Mouse (Mus musculus) right cerebral cortex, postnatal 25 days (tissue): ENCODE data around the gene Ppp1r18.

ENCODE experiments used
- DNase-seq: peaks from one replicate; pipeline ENCODE4 v3.0.0; 2022

The Ppp1r18 gene

DNA sequence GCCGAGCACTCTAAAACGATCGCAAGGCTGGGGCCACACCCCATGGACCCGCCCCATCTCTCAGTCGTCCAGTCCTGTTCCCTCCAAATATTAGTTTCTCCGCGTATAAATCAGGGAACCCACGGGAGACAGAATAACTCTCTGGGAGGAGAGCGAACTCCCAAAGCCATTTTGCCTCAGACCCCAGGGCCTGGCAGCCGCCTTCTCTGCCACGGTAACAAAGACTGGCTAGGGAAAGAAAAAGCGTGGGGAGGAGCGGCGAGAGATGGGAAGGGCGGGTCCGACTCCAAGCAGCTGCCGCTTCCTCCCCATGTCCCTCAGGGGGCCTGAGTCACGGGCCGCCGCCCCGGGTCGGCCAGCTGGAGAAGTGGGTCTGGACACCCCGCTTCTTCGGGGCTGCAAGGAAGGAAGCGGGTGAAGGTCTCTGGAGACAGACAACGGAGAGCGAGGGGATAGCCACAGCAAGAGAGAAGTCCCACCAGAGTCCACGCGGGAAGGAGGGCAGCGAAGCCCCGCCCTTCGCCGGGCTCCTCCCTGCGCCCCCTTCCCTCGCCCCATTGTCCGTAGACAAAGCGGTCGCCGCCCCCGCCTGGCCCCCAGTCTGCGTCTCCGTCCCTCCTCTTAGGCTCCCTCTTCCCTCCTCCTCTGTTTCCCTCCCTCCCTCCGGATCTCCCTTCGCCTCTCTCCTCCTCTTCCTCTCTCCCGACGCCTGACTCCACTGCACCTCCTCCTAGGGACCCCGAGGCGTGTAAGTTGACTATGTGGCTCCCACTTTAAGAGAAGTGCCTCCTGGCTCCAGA, at the start of gene Ppp1r18:
Gene Ppp1r18 (plus strand): TSS at position 113 of the 800 bp plus-strand sequence.
- peak; percentile 41 for DNase-seq

DNA sequence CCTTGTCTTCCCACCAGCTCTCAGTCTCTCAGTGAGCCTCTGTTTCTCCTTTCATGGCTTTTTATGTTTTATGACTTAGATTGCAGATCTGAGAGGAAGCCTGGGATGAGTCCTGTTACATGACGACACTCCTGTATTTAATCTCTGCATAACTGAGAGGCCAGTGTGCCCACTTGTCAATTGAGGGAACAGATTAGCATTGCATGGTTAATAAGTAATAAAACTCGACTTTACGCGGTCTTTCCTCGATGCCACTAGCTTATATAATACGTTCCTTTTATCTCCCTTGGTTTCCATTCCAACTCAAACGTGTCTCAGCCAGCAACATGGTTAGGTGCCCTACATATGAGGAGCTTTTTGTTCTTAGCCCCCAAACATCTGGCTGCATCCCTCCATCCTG, 49.6 kb upstream of the Ppp1r18 start:
- DNase-seq: no peak

DNA sequence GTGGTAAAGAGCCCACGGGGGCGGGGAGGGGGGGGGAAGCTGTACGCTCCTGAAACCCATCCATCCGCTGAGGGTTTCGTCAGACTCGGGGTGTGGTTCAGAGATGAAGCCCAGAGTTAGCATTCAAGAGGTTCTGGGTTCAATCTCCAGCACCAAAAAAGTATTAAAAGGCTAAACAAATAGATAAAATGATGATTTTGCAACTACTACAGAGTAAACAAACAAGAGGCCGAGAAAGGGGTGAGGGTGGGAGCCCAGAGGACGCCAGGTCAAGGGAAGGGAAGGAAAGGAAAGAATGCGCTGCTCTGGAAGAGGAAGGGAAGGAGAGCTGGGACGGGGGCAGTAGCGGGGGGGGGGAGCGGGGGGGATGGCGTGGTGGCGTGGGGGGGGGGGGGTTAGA, 48.7 kb upstream of the Ppp1r18 start:
- DNase-seq: no peak

DNA sequence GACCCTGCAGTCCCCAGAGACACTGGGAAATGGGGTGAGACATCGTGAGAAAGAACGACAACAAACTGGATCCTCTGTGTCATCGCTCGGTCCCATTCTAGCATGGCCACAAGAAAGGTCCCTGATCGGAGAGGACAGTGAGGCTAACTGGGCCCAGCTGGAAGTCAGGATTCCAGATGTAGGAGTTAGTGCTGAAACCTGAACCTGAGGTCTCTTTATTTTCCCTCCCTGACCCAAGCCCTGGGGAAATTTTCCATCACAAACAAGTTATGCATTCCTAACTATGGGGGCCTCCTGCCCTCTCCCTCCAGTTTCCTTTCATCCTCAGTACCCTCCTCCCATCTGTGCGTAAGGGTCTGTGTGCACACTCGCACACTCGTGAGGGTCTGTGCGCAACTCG, 48.2 kb upstream of the Ppp1r18 start:
- DNase-seq: no peak

DNA sequence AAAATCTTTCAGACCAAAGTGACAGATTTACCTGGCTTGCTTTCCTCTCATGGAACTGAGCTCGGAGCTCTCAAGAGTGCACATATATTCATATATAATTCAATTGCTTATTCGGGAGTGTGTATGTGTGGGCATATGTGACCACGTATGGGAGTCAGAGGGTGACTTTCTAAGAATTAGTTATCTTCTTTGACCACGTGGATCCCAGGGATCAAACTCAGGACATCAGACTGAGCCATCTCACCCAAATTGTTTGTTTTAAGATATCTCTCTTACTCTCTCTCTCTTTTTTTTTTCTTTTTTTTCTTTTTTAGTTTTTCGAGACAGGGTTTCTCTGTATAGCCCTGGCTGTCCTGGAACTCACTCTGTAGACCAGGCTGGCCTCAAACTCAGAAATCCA, 45.3 kb upstream of the Ppp1r18 start:
- DNase-seq: no peak

DNA sequence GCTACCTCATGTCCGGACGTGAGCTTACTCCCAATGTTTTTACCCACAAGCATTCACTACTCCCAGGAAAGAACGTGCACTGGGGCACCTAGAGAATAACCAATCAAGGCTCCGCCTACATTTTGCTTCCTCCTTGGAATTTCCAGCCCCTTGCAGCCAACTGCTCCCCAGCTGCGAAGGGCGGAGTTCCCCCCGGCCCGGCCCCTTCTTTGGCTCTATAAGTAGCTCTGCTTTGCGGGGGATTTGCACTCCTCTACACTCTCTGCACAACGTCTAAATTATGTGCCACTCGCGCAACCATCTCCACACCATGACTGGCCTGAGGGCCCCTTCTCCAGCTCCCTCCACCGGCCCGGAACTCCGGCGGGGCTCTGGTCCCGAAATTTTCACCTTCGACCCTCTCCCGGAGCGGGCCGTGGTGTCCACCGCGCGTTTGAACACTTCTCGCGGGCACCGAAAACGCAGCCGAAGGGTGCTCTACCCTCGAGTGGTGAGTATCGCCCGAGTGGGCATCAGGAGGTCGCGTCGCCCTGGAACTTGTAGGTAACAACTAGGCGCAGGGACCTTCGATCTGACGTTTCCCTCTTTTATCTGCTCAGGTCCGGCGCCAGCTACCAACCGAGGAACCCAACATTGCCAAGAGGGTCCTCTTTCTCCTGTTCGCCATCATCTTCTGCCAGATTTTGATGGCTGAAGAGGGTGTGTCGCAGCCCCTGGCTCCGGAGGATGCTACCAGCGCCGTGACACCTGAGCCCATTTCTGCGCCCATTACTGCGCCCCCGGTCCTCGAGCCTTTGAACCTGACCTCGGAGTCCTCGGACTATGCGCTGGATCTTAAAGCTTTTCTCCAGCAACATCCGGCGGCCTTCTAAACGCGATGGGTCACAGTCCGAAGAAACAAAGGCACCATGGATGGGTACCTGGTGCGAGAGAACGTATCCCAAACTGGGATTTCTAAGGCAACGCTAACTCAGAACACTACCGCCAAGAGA, 43.7 kb upstream of the Ppp1r18 start, which contains the start of gene Ier3:
Gene Ier3 (plus strand): TSS at position 246 of the 992 bp plus-strand sequence.
- DNase-seq: peak; percentile 68

DNA sequence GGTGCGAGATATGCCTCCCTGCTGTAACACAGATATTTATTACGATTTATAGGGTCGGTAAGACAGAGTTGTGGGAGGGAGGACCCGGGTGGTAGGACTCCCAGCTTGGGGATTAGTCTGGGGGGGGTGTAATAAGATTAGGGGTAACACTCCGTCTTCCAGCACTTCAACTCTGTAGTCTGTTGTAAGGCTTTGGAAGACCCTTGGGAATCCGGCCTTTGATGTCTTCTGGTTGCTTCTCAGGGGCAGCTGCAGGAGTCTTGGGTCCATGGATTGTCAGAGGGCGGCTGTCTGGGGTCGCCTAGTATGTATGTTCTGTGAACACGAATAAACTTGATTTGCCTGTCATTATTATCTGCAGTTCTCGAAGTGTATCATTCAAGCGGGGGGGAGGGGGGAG, 42.8 kb upstream of the Ppp1r18 start:
- DNase-seq: no peak

DNA sequence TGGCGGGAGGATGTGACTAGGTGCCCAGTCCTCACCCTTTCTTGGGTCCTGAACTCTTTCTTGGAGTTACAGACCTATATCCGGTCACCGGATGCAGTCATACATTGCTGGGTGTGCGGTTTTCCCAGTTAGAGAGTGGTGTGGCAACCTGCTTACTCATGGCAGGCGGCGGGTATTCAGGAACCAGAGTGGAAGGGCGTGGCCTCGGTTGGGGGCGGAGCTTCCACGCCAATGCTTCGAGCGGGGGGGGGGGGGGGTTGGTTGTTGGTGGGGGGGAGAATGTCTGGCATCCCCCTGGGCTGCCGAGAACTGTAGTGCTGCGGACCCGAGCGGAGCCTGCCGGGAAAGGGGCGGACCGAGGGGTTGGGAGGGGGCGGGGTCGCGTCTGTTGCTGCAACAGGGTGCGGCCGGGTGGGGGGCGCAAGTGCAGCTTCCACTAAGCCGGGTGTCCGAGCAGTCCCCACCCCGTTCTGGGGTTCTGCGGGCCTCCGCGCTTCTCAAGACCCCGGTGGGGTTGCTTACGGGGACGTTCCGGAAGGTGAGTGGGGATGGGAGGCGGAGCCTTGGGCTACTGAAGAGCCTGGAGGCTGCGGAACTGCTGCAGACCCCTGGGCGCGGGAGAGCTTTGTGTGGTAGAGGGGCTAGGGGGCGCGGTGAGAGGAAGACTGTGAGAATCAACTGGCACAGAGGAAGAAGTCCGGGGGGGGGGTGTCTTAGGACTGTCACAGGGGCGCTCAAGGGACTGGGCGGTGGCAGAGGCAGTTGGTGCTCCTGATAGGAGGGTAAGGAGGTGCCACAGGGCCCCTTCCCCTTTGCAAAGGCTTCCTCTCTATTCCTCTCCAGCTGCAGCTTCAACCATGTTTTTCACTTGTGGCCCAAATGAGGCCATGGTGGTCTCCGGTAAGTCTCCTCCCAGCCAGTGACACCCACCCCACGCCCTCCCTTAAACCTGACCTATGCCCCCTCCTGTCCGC, 42.1 kb upstream of the Ppp1r18 start, which contains the start of gene Flot1:
Gene Flot1 (plus strand): TSS at position 267 of the 974 bp plus-strand sequence.
- DNase-seq: peak; percentile 77

DNA sequence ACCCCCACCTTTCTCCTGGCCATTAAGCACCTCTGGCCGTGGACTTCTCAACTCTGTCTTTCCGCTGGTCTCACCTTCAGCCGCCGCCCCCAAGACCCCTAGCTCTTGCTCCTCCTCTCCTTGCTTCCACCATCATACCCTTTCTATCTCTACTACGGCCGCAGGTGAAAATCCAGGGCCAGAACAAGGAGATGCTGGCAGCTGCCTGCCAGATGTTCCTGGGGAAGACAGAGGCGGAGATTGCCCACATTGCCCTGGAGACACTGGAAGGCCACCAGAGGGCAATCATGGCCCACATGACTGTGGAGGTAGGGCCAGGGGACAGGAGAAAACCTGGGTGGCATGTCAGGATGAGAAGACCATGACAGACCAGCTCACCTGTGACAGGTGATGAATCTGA, 41.0 kb upstream of the Ppp1r18 start:
- no peak for DNase-seq

DNA sequence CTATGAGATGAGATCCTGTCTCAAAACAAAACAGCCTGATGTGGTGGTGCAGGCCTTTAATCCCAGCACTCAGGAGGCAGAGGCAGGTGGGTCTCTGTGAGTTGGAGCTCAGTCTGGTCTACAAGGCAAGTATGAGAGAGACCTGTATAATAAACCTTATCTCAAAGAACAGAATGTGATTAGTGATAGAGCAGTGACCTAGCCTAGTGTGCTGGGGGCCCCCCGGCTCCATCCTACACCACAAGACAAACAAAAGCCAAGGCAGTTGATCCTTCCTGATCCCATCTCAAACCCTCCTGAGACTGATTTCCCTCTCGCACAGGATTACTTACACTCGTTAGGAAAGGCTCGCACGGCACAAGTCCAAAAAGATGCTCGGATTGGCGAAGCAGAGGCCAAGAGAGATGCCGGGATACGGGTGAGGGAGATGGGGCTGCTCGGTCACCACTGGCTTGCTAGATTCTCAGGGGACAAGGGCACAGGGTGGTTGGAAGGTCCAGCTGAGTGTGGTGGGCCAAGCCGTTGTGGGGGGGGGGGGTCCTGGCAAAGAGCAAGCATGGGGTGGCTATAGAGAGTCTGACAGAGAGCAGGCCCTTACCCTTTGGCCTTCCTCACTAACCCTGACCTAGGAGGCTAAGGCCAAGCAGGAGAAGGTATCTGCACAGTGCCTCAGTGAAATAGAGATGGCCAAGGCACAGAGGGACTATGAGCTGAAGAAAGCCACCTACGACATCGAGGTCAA, 40.1 kb upstream of the Ppp1r18 start:
- no peak for DNase-seq

DNA sequence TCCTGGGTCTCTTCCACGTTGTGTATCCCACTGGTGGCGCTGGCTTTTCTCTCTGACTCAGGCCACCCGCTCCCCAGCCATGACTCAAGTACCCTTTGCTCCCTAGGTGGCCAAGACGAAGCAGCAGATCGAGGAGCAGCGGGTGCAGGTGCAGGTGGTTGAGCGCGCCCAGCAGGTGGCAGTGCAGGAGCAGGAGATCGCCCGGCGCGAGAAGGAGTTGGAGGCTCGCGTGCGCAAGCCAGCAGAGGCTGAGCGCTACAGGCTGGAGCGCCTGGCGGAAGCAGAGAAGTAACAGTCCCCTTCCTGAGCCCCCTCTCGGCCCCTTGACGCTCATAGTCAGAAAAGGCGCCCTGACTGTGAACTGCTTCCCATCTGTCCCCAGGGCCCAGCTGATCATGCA, 35.7 kb upstream of the Ppp1r18 start:
- peak; percentile 84 for DNase-seq

DNA sequence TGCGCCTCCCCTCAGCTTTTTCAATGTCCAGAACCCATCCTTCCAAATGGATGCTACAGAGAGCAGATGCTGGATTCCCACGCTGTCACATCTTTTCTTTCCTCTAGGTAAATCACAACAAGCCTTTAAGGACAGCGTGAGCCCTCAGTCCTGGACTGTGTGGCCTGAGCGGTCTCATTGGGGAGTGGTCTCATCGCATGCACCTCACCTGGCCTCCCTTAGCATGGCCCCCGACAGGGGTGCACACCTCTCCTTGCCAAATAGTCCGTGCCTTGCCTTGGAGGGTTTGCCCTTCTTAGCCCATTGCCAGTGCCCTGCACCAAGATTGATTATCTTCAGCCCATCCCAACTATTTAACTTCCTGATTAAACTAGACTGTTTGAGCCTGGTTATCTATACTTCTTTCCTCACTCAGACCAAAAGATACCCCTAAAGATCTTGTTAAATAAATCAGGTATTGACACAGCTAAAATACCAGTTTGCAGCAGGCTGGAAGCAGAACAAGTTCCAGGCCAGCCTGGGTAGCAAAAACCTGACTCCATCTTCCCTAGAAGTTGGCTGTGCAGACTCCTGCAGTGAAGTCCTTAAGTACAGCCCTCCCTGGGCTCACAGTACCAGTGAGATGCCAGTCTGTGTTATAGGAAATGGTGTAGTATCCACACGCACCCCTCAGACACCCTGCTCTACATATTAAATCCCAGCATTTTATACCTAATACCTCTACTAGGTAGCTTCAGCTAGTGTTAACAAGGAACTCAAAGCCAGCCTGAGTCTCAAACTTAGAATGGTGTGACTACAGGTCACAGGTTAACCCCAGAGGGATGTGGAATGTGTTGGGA, 32.8 kb upstream of the Ppp1r18 start:
- DNase-seq: no peak

DNA sequence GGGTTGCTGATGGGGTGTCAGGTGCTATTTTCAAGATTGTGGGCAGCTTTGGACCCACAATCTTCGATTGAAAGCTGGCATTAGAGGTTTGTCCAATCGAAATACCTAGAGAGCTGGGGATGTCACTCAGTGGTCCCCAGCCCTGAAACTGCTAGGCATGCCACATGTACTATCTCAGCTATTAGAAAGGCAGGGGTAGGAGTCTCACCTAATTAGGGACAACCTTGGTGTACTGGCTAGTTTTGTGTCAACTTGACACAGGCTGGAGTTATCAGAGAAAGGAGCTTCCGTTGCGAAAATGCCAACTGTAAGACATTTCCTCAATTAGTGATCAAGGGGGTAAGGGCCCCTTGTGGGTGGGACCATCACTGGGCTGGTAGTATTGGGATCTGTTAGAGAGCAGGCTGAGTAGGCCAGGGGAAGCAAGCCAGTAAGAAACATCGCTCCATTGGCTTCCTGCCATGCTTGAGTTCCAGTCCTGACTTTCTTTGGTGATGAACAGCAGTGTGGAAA, 32.1 kb upstream of the Ppp1r18 start:
- DNase-seq: no peak

DNA sequence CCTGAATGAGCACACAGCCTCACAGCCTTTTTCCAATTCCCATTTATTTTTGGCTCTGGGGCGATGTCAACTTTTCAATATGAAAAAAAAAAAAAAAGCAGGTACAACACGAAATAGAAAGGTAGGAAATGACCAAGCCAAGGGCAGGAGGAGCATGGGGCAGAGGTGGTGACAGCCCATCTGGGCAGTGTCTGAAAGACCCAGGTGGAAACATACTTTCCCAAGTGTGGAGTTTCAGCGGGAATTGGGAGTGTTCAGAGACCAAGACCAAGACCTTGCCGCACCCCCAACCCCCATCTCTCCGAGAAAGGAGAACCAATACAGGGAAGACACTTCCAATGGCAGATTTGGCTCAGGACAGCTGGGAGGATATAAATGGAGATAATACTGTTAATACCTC, 31.5 kb upstream of the Ppp1r18 start:
- no peak for DNase-seq

DNA sequence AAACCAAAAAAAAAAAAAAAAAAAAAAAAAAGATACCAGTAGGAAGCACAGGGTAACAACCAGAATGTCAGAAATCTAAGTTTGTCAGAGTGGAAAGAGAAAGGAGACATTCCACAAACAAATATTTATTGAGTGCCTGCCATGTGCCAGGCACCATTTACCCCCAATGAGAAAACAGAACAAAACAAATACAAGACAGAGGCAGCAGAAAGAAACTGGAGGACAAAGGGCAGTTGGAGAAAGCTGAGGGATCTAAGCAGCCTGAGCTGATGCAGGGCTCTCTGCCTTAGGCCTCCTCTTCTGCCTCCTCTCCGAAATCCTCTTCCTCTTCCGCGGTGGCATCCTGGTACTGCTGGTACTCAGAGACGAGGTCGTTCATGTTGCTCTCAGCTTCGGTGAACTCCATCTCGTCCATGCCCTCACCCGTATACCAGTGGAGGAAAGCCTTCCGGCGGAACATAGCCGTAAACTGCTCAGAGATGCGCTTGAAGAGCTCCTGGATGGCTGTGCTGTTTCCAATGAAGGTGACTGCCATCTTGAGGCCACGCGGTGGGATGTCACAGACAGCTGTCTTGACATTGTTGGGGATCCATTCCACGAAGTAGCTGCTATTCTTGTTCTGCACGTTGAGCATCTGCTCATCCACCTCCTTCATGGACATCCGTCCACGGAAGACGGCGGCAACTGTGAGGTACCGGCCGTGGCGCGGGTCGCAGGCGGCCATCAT, 30.5 kb upstream of the Ppp1r18 start:
- peak; percentile 63 for DNase-seq

DNA sequence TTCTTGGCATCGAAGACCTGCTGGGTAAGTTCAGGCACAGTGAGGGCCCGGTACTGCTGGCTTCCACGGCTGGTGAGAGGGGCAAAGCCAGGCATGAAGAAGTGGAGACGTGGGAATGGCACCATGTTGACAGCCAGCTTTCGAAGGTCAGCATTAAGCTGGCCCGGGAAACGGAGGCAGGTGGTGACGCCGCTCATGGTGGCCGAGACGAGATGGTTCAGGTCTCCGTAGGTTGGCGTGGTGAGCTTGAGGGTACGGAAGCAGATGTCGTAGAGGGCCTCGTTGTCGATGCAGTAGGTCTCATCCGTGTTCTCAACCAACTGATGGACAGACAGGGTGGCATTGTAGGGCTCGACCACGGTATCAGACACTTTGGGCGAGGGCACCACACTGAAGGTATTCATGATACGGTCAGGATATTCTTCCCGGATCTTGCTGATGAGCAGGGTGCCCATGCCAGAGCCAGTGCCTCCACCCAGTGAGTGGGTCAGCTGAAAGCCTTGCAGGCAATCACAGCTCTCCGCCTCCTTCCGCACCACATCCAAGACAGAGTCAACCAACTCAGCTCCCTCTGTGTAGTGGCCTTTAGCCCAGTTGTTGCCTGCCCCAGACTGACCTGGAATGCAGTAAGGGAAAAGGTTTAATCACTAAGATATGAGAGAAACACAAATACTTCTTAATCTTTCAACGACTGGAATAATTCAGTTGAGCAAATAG, 29.8 kb upstream of the Ppp1r18 start:
- DNase-seq: no peak

DNA sequence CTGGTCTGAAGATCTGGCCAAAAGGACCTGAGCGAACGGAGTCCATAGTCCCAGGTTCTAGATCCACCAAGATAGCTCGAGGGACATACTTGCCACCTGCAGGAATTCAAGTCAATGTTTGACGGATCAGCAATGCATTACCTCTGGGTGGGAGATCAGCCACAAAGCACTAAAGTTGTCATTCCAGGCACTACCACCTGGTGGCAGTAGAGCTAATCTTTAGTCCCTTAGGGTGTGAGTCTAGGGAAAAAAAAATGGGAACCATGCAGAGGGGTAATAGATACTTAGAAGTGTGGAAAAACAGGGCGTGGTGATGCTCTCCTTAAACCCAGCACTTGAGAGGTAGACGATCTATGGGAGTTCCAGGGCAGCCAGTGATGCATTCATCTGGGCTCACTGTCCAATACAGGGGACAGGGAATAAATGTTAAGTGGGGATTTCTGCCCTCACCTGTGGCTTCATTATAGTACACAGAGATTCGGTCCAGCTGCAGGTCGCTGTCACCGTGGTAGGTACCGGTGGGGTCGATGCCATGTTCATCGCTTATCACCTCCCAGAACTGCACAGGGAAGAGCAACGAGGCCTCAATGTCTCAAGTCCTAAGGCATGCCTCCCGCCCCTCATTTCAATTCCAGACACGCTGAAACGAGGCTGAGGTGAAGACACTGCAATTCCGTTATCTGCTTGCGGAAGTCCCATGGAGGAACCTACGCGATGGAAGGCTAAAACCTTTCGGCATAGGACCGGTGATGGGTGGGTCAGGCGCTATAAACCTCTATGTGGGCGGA, 29.0 kb upstream of the Ppp1r18 start:
- DNase-seq: peak; percentile 79

DNA sequence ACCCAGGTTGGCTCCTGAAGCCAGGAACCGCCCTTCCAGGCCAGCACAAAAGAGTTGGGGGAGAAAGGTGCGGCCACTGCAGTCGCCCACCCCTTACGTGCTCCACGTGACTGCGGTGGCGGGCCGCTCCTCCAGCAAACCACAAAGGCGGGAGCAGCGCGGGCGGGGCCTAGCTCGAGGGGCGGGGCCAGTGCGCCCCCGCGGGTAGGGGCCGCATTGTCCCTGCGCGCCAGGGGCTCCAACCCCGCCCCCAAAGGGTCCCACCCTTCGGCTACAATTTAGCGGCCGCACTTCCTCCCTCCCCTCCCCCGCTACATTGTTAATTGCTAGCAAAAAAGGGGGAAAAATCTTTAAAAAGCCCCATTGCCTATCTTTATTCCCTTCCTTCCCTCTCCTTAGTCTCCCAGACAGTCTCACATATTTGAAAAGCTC, 28.4 kb upstream of the Ppp1r18 start:
- peak; percentile 88 for DNase-seq
